Mouse (Mus musculus) embryonic fibroblast, embryonic 13.5 days (primary cell): ENCODE data around the gene Zcchc4.

Experiments
- CTCF ChIP-seq: IDR thresholded peaks from 2 replicates; pipeline ENCODE4 v1.5.1; 2011; ENCODE audit warnings: mild to moderate bottlenecking, control low read depth, low read length, moderate library complexity, borderline replicate concordance; ENCODE audit not compliant: insufficient read depth
- POLR2A ChIP-seq: IDR thresholded peaks from 2 replicates; pipeline ENCODE4 v1.6.1; 2011; ENCODE audit warnings: low read depth, mild to moderate bottlenecking, control low read depth, low read length, moderate library complexity

- TF ChIP-seq CTCF (no peak), POLR2A (no peak)
These were observed 21.0 kb upstream of the Zcchc4 start for GRCm38 (mm10) chr5:52754196-52754595.
